Mouse (Mus musculus): ENCODE measurements around the gene Tubgcp6. TPM values are rescaled to one million over a fixed set of nuclear protein-coding genes. Genes with fewer than 3 reads are reported as not detected.

Tubgcp6 gene
- polyA plus RNA-seq, 1 experiment = 4.8 TPM

DNA sequence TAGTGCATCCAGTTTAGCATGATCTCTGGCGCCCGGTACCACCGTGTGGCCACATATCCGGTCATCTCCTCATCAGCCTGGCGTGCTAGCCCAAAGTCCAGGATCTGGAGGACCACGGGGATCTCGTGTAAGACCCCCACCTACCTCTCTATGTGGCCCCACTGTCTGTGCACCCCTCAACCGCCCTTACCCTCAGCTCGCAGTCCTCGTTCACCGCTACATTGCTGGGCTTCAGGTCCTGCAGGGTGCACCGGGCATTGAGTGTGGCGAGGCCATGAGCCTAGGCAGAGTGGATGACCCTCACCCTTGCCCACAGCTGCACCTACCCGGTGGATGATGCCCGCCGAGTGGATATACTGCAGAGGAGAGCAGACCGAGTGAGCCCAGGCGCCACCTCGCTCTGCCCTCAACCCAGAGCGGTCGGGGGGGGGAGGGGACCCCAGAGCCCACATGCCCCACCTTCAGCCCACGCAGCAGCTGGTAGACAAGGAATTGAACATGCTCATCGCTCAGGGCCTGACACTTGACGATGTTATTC is 23.0 kb upstream of the Tubgcp6 start:
- TF ChIP-seq TAL1 (IDR thresholded peaks at IDR 0.05; ENCODE audit: low read length) = no peak
- TF ChIP-seq GATA1 (IDR thresholded peaks at IDR 0.05; ENCODE audit: low read length) = no peak

DNA sequence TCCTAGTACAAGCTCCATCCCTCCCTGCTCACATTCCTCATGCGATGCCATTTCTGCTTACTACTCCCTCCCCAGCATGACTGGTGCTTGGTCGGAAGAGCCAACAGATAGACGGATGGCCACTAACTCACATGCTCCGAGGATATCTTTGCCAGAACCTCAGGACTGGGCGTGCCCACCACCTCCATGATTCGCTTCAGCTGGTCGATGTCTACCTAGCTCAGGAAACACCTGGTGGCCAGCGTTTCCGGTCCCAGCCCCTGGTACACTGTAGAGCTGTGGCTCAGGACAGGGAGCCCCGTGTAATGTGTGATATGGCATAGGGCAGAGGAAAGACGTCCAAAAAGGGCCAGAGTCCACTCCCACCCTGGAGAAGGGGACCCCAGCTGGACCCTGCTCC is 22.1 kb upstream of the Tubgcp6 start:
- peaks cover 98% of the 10 kb centered on the region for H3K27me3 ChIP-seq (ENCODE audit: control insufficient read depth)
- H3K4me3 ChIP-seq (replicated peaks) = no peak overlapping the region
- H3K4me1 ChIP-seq (ENCODE audit: control insufficient read depth) = peaks cover 11% of the 10 kb centered on the region
- peaks cover 4% of the 10 kb centered on the region; the same call in 1 of the 2 replicates for H3K9me3 ChIP-seq (ENCODE audit: control insufficient read depth, low read length)
- TF ChIP-seq TAL1 (IDR thresholded peaks at IDR 0.05; ENCODE audit: low read length) (no peak), GATA1 (IDR thresholded peaks at IDR 0.05; ENCODE audit: low read length) (no peak)
- H3K36me3 ChIP-seq (ENCODE audit: control insufficient read depth) = no peaks in the 10 kb centered on the region

More for the DNA sequence above, 23.0 kb upstream of the Tubgcp6 start:
- Histone ChIP-seq H3K9me3 (ENCODE audit: control insufficient read depth, low read length) (peaks cover 3% of the 10 kb centered on the region; the same call in 1 of the 2 replicates), H3K4me1 (ENCODE audit: control insufficient read depth) (peaks cover 11% of the 10 kb centered on the region), H3K4me3 (replicated peaks) (no peak overlapping the region), H3K27me3 (ENCODE audit: control insufficient read depth) (peaks cover 98% of the 10 kb centered on the region), H3K36me3 (ENCODE audit: control insufficient read depth) (no peaks in the 10 kb centered on the region)

DNA sequence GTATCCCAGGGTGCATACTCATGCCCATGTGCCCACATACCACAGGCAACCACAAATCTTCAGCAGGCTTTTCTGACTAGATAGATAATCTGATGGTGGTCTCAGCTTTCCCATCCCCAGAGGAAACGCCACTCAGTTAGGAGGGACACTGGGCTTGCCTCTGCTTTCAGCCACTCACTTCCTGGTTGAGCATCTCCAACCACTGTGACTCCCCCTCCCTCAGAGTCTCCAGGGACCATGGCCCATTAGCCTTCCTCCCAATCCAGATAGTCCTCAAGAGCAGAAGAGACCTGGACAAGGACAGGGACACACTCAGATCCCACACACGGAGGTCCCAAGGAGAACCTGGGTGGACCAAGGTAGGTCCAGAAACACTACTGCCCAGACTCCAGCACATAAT is 20.2 kb upstream of the Tubgcp6 start:
- Histone ChIP-seq H3K4me3 (replicated peaks) (no peak overlapping the region), H3K36me3 (ENCODE audit: control insufficient read depth) (no peaks in the 10 kb centered on the region), H3K4me1 (ENCODE audit: control insufficient read depth) (peaks cover 5% of the 10 kb centered on the region), H3K27me3 (ENCODE audit: control insufficient read depth) (peaks cover 98% of the 10 kb centered on the region), H3K9me3 (ENCODE audit: control insufficient read depth, low read length) (peaks cover 4% of the 10 kb centered on the region; the same call in 1 of the 2 replicates)
- TF ChIP-seq GATA1 (IDR thresholded peaks at IDR 0.05; ENCODE audit: low read length) (no peak), TAL1 (IDR thresholded peaks at IDR 0.05; ENCODE audit: low read length) (no peak)

DNA sequence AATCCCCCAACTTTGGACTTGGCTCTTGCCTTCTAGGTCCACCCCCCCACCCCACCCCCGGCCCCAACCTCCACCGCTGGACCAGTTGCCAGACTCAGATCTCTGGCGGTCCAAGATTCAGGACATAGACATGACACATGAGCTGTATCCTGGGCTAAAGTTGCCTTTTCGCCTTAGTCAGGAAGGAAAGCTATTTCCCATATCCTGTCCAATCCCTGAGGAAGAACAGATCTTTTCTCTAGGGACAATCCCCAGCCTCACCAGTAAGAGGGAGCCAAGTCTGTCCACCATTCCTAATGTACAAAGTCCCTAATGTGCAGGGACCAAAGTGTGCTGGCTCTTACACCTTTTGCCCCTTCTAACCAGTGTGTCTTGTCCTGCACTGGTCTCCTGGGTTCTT is 19.0 kb upstream of the Tubgcp6 start:
- Histone ChIP-seq H3K4me3 (replicated peaks) (no peak overlapping the region), H3K4me1 (ENCODE audit: control insufficient read depth) (peaks cover 5% of the 10 kb centered on the region), H3K36me3 (ENCODE audit: control insufficient read depth) (no peaks in the 10 kb centered on the region), H3K9me3 (ENCODE audit: control insufficient read depth, low read length) (peaks cover 2% of the 10 kb centered on the region; the same call in 1 of the 2 replicates), H3K27me3 (ENCODE audit: control insufficient read depth) (peaks cover 96% of the 10 kb centered on the region)
- TF ChIP-seq GATA1 (IDR thresholded peaks at IDR 0.05; ENCODE audit: low read length) (no peak), TAL1 (IDR thresholded peaks at IDR 0.05; ENCODE audit: low read length) (no peak)

DNA sequence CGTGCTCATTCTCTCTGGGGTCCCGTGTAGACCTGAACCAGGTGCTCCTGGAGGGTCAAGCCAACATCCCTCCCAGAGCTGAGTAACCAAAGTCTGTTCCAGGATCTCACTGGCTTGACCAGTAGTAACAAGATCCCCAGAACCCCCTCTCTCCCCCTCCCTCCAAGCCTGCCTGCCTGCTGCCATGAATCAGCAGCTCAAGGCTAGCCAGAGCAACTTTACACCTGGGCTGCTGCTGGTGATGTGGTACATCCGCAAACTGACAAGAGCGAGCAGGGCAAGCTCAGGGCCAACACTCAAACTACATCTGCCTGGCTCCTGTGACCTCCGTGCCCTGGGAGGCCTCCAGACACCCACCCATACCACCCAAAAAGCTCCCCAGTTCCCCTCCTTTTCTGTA is 18.5 kb upstream of the Tubgcp6 start:
- no peak overlapping the region for H3K4me3 ChIP-seq (replicated peaks)
- H3K4me1 ChIP-seq (ENCODE audit: control insufficient read depth) = peaks cover 2% of the 10 kb centered on the region
- H3K36me3 ChIP-seq (ENCODE audit: control insufficient read depth) = no peaks in the 10 kb centered on the region
- TF ChIP-seq TAL1 (IDR thresholded peaks at IDR 0.05; ENCODE audit: low read length) = no peak
- no peak for TF ChIP-seq GATA1 (IDR thresholded peaks at IDR 0.05; ENCODE audit: low read length)
- H3K9me3 ChIP-seq (ENCODE audit: control insufficient read depth, low read length) = peaks cover 2% of the 10 kb centered on the region; the same call in 1 of the 2 replicates
- peaks cover 95% of the 10 kb centered on the region for H3K27me3 ChIP-seq (ENCODE audit: control insufficient read depth)

DNA sequence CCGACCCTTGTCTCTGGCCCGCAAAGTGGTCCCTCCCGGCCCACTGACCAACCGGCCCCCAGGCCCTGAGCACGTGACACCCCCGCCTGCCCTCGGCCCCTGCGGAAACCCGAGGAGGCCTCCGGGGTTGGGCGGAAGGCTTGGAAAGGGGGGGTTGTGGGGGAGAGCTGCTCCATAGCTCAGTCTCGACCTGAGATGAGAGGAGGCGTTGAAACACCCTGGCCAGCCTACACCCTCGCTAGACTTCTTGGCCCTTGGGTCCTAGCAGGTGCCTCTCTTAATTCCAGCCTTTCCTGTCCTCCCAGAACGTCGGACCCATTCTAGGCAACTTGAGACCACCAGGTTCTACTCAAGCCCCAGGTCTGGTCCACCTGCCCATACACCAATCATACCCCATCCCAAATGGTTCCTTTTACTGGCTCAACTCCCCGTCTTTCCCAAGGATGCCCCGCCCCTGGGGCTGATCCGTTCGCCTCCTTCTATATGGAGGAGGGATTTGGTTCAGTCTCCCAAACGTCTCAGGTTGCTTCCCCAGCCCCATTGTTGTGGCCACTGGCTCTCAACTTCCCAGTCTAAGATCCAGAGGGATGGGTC is 17.8 kb upstream of the Tubgcp6 start, which contains the start of gene Mapk12:
Mapk12 (minus strand) TSS at position 45 of the 594 bp plus-strand sequence.
- no peak for TF ChIP-seq TAL1 (IDR thresholded peaks at IDR 0.05; ENCODE audit: low read length)
- no peak for TF ChIP-seq GATA1 (IDR thresholded peaks at IDR 0.05; ENCODE audit: low read length)
- Histone ChIP-seq H3K9me3 (ENCODE audit: control insufficient read depth, low read length) (0 out of 2 replicates have a peak, but pooled peaks cover 2% of the 10 kb centered on the region), H3K36me3 (ENCODE audit: control insufficient read depth) (no peaks in the 10 kb centered on the region), H3K4me1 (ENCODE audit: control insufficient read depth) (no peaks in the 10 kb centered on the region), H3K27me3 (ENCODE audit: control insufficient read depth) (peaks cover 90% of the 10 kb centered on the region), H3K4me3 (replicated peaks) (no peak within 1 kb of the TSS)

DNA sequence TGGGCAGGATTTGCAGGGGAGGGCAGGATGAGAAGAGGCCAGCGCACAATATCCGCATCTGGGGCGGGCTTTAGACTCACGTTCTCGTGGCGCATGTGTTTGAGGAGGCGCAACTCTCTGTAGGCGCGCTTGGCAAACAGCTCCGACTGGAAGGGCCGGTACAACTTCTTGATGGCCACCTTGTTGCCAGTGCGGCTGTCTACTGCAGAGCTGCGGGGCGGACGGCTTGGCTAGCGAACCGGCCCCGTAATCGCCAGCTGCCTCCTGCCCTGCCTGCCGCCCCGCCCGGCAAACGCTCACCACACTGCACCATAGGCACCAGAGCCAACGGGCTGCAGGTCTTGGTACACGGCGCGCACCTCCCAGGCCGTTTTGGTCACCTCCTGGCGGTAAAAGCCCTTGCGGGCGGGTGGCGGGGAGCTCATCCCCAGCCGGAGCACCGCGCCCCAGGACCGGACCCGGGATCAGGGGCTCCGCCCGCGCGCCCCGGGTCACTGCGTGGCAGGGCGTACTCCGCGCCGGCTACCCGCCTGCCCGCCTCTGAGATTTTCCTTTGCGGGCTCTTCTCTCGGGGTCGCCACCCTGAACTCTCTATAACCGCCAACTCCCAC is 17.2 kb upstream of the Tubgcp6 start:
- no peaks in the 10 kb centered on the region for H3K4me1 ChIP-seq (ENCODE audit: control insufficient read depth)
- no peak overlapping the region for H3K4me3 ChIP-seq (replicated peaks)
- H3K27me3 ChIP-seq (ENCODE audit: control insufficient read depth) = peaks cover 90% of the 10 kb centered on the region
- TF ChIP-seq TAL1 (IDR thresholded peaks at IDR 0.05; ENCODE audit: low read length) = no peak
- no peak for TF ChIP-seq GATA1 (IDR thresholded peaks at IDR 0.05; ENCODE audit: low read length)
- 0 out of 2 replicates have a peak, but pooled peaks cover 2% of the 10 kb centered on the region for H3K9me3 ChIP-seq (ENCODE audit: control insufficient read depth, low read length)
- H3K36me3 ChIP-seq (ENCODE audit: control insufficient read depth) = no peaks in the 10 kb centered on the region

DNA sequence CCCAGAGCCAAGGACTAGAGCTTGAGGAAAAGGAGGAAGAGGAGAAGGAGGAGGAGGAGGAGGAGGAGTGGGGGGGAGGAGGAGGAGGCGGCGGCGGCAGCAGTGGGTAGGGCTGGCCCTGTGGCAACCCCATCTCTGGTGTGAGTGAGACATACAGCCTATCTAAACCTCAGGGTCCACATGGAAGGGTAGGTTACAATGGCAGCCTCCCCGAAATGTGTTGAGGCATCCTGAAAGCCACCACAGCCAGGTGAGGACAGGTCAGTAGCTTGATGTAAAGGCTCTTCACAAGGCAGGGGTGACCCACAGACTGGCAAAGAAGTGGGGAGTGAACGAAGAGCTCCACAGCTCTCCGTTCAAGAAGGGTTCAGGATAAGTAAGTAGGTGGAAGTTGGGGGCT is 15.6 kb upstream of the Tubgcp6 start:
- TF ChIP-seq GATA1 (IDR thresholded peaks at IDR 0.05; ENCODE audit: low read length) (no peak), TAL1 (IDR thresholded peaks at IDR 0.05; ENCODE audit: low read length) (no peak)
- Histone ChIP-seq H3K4me3 (replicated peaks) (no peak overlapping the region), H3K27me3 (ENCODE audit: control insufficient read depth) (peaks cover 82% of the 10 kb centered on the region), H3K36me3 (ENCODE audit: control insufficient read depth) (no peaks in the 10 kb centered on the region), H3K9me3 (ENCODE audit: control insufficient read depth, low read length) (0 out of 2 replicates have a peak, but pooled peaks cover 2% of the 10 kb centered on the region), H3K4me1 (ENCODE audit: control insufficient read depth) (no peaks in the 10 kb centered on the region)

DNA sequence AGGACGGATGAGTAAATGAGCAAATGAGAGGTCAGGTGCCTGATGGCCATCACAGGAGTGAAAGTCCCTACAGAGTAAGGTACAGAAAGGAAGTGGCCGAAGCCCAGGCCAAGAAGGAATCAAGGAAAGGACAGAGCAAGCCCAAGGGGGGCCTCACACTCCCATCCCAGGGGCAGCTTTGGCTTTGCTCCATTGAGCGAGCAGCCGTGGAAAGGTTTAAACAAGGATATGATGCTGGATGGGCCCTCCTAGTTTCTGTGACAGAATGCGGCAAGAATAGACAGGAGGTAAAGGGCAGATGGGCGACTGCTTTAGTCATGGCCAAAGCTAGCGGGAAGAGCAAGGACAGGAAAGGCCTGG is 15.1 kb upstream of the Tubgcp6 start:
- TF ChIP-seq GATA1 (IDR thresholded peaks at IDR 0.05; ENCODE audit: low read length) = no peak
- TF ChIP-seq TAL1 (IDR thresholded peaks at IDR 0.05; ENCODE audit: low read length) = no peak
- H3K9me3 ChIP-seq (ENCODE audit: control insufficient read depth, low read length) = 0 out of 2 replicates have a peak, but pooled peaks cover 2% of the 10 kb centered on the region
- H3K4me1 ChIP-seq (ENCODE audit: control insufficient read depth) = no peaks in the 10 kb centered on the region
- H3K4me3 ChIP-seq (replicated peaks) = no peak overlapping the region
- peaks cover 80% of the 10 kb centered on the region for H3K27me3 ChIP-seq (ENCODE audit: control insufficient read depth)
- no peaks in the 10 kb centered on the region for H3K36me3 ChIP-seq (ENCODE audit: control insufficient read depth)

Measured in erythroblast, embryonic 14.5 days (primary cell).